Mouse (Mus musculus) E14TG2a.4 (cell line): ENCODE results near the gene Mapkapk2.

Experiments
- CTCF ChIP-seq: conservative IDR thresholded peaks from 2 replicates; pipeline ENCODE4 v1.5.1; 2014; ENCODE audit warnings: low read length
- POU5F1 ChIP-seq: IDR thresholded peaks from 2 replicates; pipeline ENCODE4 v1.6.1; 2014; ENCODE audit warnings: low read length, borderline replicate concordance

GRCm38 (mm10) chr1:131075098-131075791 is 22.4 kb downstream of the Mapkapk2 start:
- TF ChIP-seq CTCF: no peak
- no peak for TF ChIP-seq POU5F1
